Mouse (Mus musculus): ENCODE data around the gene Acer1.

Acer1 gene

GRCm38 (mm10) chr17:56989467-56990114 is 7.7 kb upstream of the Acer1 start:
- DNase-seq (ENCODE audit: low read depth, low spot score) = peak; percentile 68

GRCm38 (mm10) chr17:56988921-56989430 is 7.0 kb upstream of the Acer1 start:
- DNase-seq (ENCODE audit: low read depth, low spot score) = no peak

- DNase-seq (ENCODE audit: low read depth, low spot score) = no peak
These were observed 6.5 kb upstream of the Acer1 start for GRCm38 (mm10) chr17:56988441-56988840.

- no peak for DNase-seq (ENCODE audit: low read depth, low spot score)
These were observed 4.3 kb upstream of the Acer1 start for GRCm38 (mm10) chr17:56986105-56986805.

- DNase-seq (ENCODE audit: low read depth, low spot score) = no peak
These were observed 3.7 kb upstream of the Acer1 start for GRCm38 (mm10) chr17:56985656-56986055.

- DNase-seq (ENCODE audit: low read depth, low spot score) = no peak
These were observed 3.0 kb upstream of the Acer1 start for GRCm38 (mm10) chr17:56984886-56985285.

- no peak for DNase-seq (ENCODE audit: low read depth, low spot score)
These were observed 877 bp downstream of the Acer1 start for GRCm38 (mm10) chr17:56981049-56981448.

- no peak for DNase-seq (ENCODE audit: low read depth, low spot score)
These were observed 2.4 kb downstream of the Acer1 start for GRCm38 (mm10) chr17:56979524-56979923.

- no peak for DNase-seq (ENCODE audit: low read depth, low spot score)
These were observed 5.2 kb downstream of the Acer1 start for GRCm38 (mm10) chr17:56976531-56977390.

GRCm38 (mm10) chr17:56975391-56975790 is 6.5 kb downstream of the Acer1 start:
- no peak for DNase-seq (ENCODE audit: low read depth, low spot score)

GRCm38 (mm10) chr17:56974708-56975240 is 7.2 kb downstream of the Acer1 start:
- no peak for DNase-seq (ENCODE audit: low read depth, low spot score)

GRCm38 (mm10) chr17:56973956-56974707 is 7.8 kb downstream of the Acer1 start:
- DNase-seq (ENCODE audit: low read depth, low spot score) = no peak

GRCm38 (mm10) chr17:56970081-56970480 is 11.8 kb downstream of the Acer1 start:
- no peak for DNase-seq (ENCODE audit: low read depth, low spot score)

GRCm38 (mm10) chr17:56969321-56969720 is 12.6 kb downstream of the Acer1 start:
- DNase-seq (ENCODE audit: low read depth, low spot score) = no peak

GRCm38 (mm10) chr17:56963646-56964045 is 18.3 kb downstream of the Acer1 start:
- no peak for DNase-seq (ENCODE audit: low read depth, low spot score)

- DNase-seq (ENCODE audit: low read depth, low spot score) = no peak
These were observed 19.1 kb downstream of the Acer1 start for GRCm38 (mm10) chr17:56962642-56963405.

GRCm38 (mm10) chr17:56961880-56962279 is 20.0 kb downstream of the Acer1 start:
- DNase-seq (ENCODE audit: low read depth, low spot score) = no peak

- no peak for DNase-seq (ENCODE audit: low read depth, low spot score)
These were observed 23.3 kb downstream of the Acer1 start for GRCm38 (mm10) chr17:56958667-56959066.

- DNase-seq (ENCODE audit: low read depth, low spot score) = no peak
These were observed 24.0 kb downstream of the Acer1 start for GRCm38 (mm10) chr17:56957763-56958429.

GRCm38 (mm10) chr17:56954871-56955270 is 27.1 kb downstream of the Acer1 start:
- DNase-seq (ENCODE audit: low read depth, low spot score) = no peak
